8 mouse cellular contexts compared by ENCODE assay signal in the genomic region with DNA sequence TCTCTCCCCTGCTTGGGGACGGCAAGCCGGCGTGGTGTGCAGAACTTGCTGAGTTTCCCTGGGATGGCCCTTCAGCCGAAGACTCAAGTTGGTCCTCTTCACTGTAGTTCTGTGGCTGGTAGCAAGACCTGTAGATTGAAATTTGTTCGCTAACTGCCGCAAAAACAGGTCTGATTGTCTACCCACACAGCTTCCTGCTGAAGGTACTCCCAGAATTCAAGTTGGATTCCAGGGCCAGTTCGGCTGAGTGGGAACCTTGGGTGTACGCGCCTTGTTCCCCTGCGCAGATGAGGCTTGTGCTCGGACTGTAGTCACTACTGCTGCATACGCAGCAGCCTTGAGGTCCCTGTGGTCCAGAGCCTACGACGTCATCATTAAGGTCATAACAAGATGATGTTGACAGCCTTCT. TPM values are rescaled to one million over a fixed set of nuclear protein-coding genes. Genes with fewer than 3 reads are reported as not detected.
DNase-seq lines count a peak whose midpoint lies in the region; ATAC-seq and TF ChIP-seq lines count a peak whose summit lies in the region.

No protein-coding gene starts in this region.

- H3K4me3 ChIP-seq in layer of hippocampus, adult 2 months = peak overlapping the region; percentile 76
- H3K4me3 ChIP-seq in forebrain, embryonic 13.5 days = peak overlapping the region; percentile 77
- peak overlapping the region; percentile 74 for H3K4me3 ChIP-seq in hindbrain, embryonic 13.5 days
- H3K4me3 ChIP-seq in liver, adult 2 months (ENCODE audit: insufficient read depth, low read depth, low read length) = peak overlapping the region; percentile 91
- peak overlapping the region; percentile 90 for H3K4me3 ChIP-seq in midbrain, postnatal 0 days (ENCODE audit: low read depth, low read length)

- peaks cover 4% of the 10 kb centered on the region for H3K36me3 ChIP-seq in forebrain, embryonic 13.5 days (ENCODE audit: poor library complexity, severe bottlenecking)
- no peaks in the 10 kb centered on the region for H3K36me3 ChIP-seq in hindbrain, embryonic 13.5 days
- peaks cover 9% of the 10 kb centered on the region for H3K36me3 ChIP-seq in liver, adult 2 months (ENCODE audit: control insufficient read depth, insufficient read depth, low read length)
- no peaks in the 10 kb centered on the region for H3K36me3 ChIP-seq in midbrain, postnatal 0 days (ENCODE audit: insufficient read depth, low read length)
- H3K36me3 ChIP-seq in splenic B cell, adult 2 months (ENCODE audit: control insufficient read depth, insufficient read depth, low read length, poor library complexity, severe bottlenecking) = peaks cover 1% of the 10 kb centered on the region

- H3K4me1 ChIP-seq in forebrain, embryonic 13.5 days = peaks cover 39% of the 10 kb centered on the region
- H3K4me1 ChIP-seq in hindbrain, embryonic 13.5 days (replicated peaks) = peaks cover 26% of the 10 kb centered on the region
- H3K4me1 ChIP-seq in liver, adult 2 months (ENCODE audit: control insufficient read depth, insufficient read depth, low read length) = peaks cover 7% of the 10 kb centered on the region
- H3K4me1 ChIP-seq in midbrain, postnatal 0 days (ENCODE audit: insufficient read depth, low read length) = peaks cover 11% of the 10 kb centered on the region

- no peak for TF ChIP-seq POLR2A in liver, adult 2 months (IDR thresholded peaks at IDR 0.05; ENCODE audit: extremely low read depth, insufficient read depth, low read length)

- no peaks in the 10 kb centered on the region for H3K9me3 ChIP-seq in forebrain, embryonic 13.5 days (replicated peaks)
- peaks cover 2% of the 10 kb centered on the region; the same call in 1 of the 2 replicates for H3K9me3 ChIP-seq in hindbrain, embryonic 13.5 days
- no peaks in the 10 kb centered on the region for H3K9me3 ChIP-seq in midbrain, postnatal 0 days (ENCODE audit: low read length)

- peak overlapping the region; percentile 88 for H3K27ac ChIP-seq in layer of hippocampus, adult 2 months
- H3K27ac ChIP-seq in forebrain, embryonic 13.5 days = peak overlapping the region; percentile 63; the same call in 1 of the 2 replicates
- H3K27ac ChIP-seq in hindbrain, embryonic 13.5 days = peak overlapping the region; percentile 76; the same call in 1 of the 2 replicates
- peak overlapping the region; percentile 45 for H3K27ac ChIP-seq in liver, adult 2 months (replicated peaks; ENCODE audit: insufficient read depth, low read depth, low read length)
- H3K27ac ChIP-seq in midbrain, postnatal 0 days (ENCODE audit: low read depth, low read length) = peak overlapping the region; percentile 34; the same call in 1 of the 2 replicates

- peak; percentile 31 for ATAC-seq in forebrain, embryonic 13.5 days
- ATAC-seq in hindbrain, embryonic 13.5 days (ENCODE audit: low FRiP score) = peak; percentile 46
- ATAC-seq in midbrain, postnatal 0 days (ENCODE audit: low FRiP score) = 0 out of 2 replicates have a peak, but pooled peaks have one; percentile 20

- H3K79me2 ChIP-seq in liver, adult 2 months (ENCODE audit: control insufficient read depth, insufficient read depth, low read length) = peaks cover 6% of the 10 kb centered on the region; the same call in 1 of the 2 replicates

- DNase-seq in layer of hippocampus, adult 2 months (ENCODE audit: low spot score in 2 of 2) = peak in 1 of 2 experiments; percentile 19
- no peak for DNase-seq in layer of hippocampus, adult 9-10 months (ENCODE audit: low spot score)
- DNase-seq in adrenal gland, postnatal 25 days = peak; percentile 37
- DNase-seq in liver, adult 2 months (ENCODE audit: extremely low read depth, low read depth, low spot score) = peak; percentile 55
- peak; percentile 32 for DNase-seq in midbrain, postnatal 0 days (ENCODE audit: low spot score)
- DNase-seq in splenic B cell, adult 2 months (ENCODE audit: low read depth, low spot score) = peak; percentile 83

- H3K27me3 ChIP-seq in forebrain, embryonic 13.5 days = peaks cover 17% of the 10 kb centered on the region
- H3K27me3 ChIP-seq in hindbrain, embryonic 13.5 days = peaks cover 20% of the 10 kb centered on the region
- H3K27me3 ChIP-seq in liver, adult 2 months (ENCODE audit: control insufficient read depth, insufficient read depth, low read length) = no peaks in the 10 kb centered on the region
- no peaks in the 10 kb centered on the region for H3K27me3 ChIP-seq in midbrain, postnatal 0 days (ENCODE audit: insufficient read depth, low read length)
- H3K27me3 ChIP-seq in splenic B cell, adult 2 months (ENCODE audit: control insufficient read depth, insufficient read depth, low read length, poor library complexity, severe bottlenecking) = no peaks in the 10 kb centered on the region

- WGBS in forebrain, embryonic 13.5 days = under 1% methylated on average over 14 of the region's 14 CpGs
- WGBS in hindbrain, embryonic 13.5 days = under 1% methylated on average over 14 of the region's 14 CpGs
- under 1% methylated on average over 14 of the region's 14 CpGs for WGBS in liver, adult 2 months
- WGBS in midbrain, postnatal 0 days = 2% methylated on average over 14 of the region's 14 CpGs

- no peak for TF ChIP-seq CTCF in layer of hippocampus, adult 2 months (conservative IDR thresholded peaks at IDR 0.05)
- no peak for TF ChIP-seq CTCF in liver, adult 2 months (IDR thresholded peaks at IDR 0.05; ENCODE audit: low read depth, low read length)
- no peak for TF ChIP-seq CTCF in midbrain, postnatal 0 days (IDR thresholded peaks at IDR 0.05)

- peak overlapping the region; percentile 78 for H3K9ac ChIP-seq in forebrain, embryonic 13.5 days
- H3K9ac ChIP-seq in hindbrain, embryonic 13.5 days = peak overlapping the region; percentile 75
- H3K9ac ChIP-seq in liver, adult 2 months (ENCODE audit: low read depth, low read length) = peak overlapping the region; percentile 83
- H3K9ac ChIP-seq in midbrain, postnatal 0 days (replicated peaks; ENCODE audit: low read length, poor library complexity, severe bottlenecking) = peak overlapping the region; percentile 67; the same call in 1 of the 2 replicates

- peak overlapping the region; percentile 81 for H3K4me2 ChIP-seq in forebrain, embryonic 13.5 days
- H3K4me2 ChIP-seq in hindbrain, embryonic 13.5 days = peak overlapping the region; percentile 68
- H3K4me2 ChIP-seq in midbrain, postnatal 0 days (ENCODE audit: low read depth, low read length, poor library complexity, severe bottlenecking) = peak overlapping the region; percentile 96

RNA-seq across cellular contexts. Expression of gene Tmem123, which starts 0.6 kb away (rescaled TPM):
- 10 to 100 TPM in 1 of 2 experiments, 1 to 10 TPM in 1; 9.9 to 11.1 TPM for total RNA-seq in layer of hippocampus, adult 2 months (2021)
- total RNA-seq in adrenal gland, postnatal 25 days (2021) = 209 TPM in 2 replicates
- polyA plus RNA-seq in forebrain, embryonic 13.5 days (2015; fragmentation: Nextera tagmentation; extraction: Ambion mirVana) = 48.9 and 51.9 TPM in 2 replicates
- polyA plus RNA-seq in hindbrain, embryonic 13.5 days (2015; fragmentation: Nextera tagmentation; extraction: Ambion mirVana) = 32.7 and 33.4 TPM in 2 replicates
- 26.9 and 29.5 TPM in 2 replicates for total RNA-seq in liver, adult 2 months (2014; rRNA removed)
- 15.8 and 21.3 TPM in 2 replicates for polyA plus RNA-seq in liver, adult 2 months (2012; rRNA removed)
- total RNA-seq in midbrain, postnatal 0 days (2014; rRNA removed) = 14.3 and 19.8 TPM in 2 replicates
- polyA plus RNA-seq in midbrain, postnatal 0 days (2015; fragmentation: Nextera tagmentation; extraction: Ambion mirVana) = 9.6 and 10.1 TPM in 2 replicates

Comparison
In these comparisons a context has a peak if more than half of its experiments do, and no peak if none do; other contexts are left out.
1. H3K27ac ChIP-seq: peak in every context shown above with its lines; median percentile 88 in layer of hippocampus, adult 2 months; 76 in hindbrain, embryonic 13.5 days; 63 in forebrain, embryonic 13.5 days; 45 in liver, adult 2 months; 34 in midbrain, postnatal 0 days.